Mouse (Mus musculus) heart, adult 2 months (tissue): Measurements from ENCODE around the gene Gm20388. TPM values are rescaled to one million over a fixed set of nuclear protein-coding genes. Genes with fewer than 3 reads are reported as not detected.
A peak's percentile ranks its signal among the peaks of the same experiment; 100 is the strongest.

Experiments
- DNase-seq, 2 experiments: peaks; one replicate each; pipeline ENCODE4 v3.0.0; 2021
- H3K27ac ChIP-seq: fragments of 200-600 bp; 2 replicates; pipeline ENCODE4 v1.8.1; 2022
- H3K27me3 ChIP-seq: fragments of 200-500 bp; 2 replicates; pipeline ENCODE4 v1.6.1; 2012; ENCODE audit warnings: mild to moderate bottlenecking, low read length, inconsistent platforms, mixed read lengths; ENCODE audit not compliant: control insufficient read depth, insufficient read depth
- H3K36me3 ChIP-seq: fragments of 200-500 bp; 2 replicates; pipeline ENCODE4 v1.6.1; 2012; ENCODE audit warnings: low read length, inconsistent platforms; ENCODE audit not compliant: control insufficient read depth, insufficient read depth
- H3K4me1 ChIP-seq: fragments of 200-500 bp; 2 replicates; pipeline ENCODE4 v1.6.1; 2011; ENCODE audit warnings: low read length; ENCODE audit not compliant: control insufficient read depth, insufficient read depth
- H3K4me3 ChIP-seq: fragments of 200-600 bp; 2 replicates; pipeline ENCODE4 v1.8.1; 2022
- H3K79me2 ChIP-seq: fragments of 200-500 bp; replicated peaks from 2 replicates; pipeline ENCODE4 v1.6.1; 2012; ENCODE audit warnings: mild to moderate bottlenecking, inconsistent platforms, low read length, moderate library complexity, mixed read lengths; ENCODE audit not compliant: control insufficient read depth, insufficient read depth
- H3K9ac ChIP-seq: fragments of 200-500 bp; 2 replicates; pipeline ENCODE4 v1.6.1; 2012; ENCODE audit warnings: low read depth, mild to moderate bottlenecking, control low read depth, inconsistent platforms, low read length, mixed read lengths
- CTCF ChIP-seq: fragments of 200-600 bp; IDR thresholded peaks from 2 replicates; pipeline ENCODE4 v1.8.1; 2022; ENCODE audit warnings: antibody characterized with exemption, mild to moderate bottlenecking, moderate library complexity
- EP300 ChIP-seq: fragments of 200-500 bp; IDR thresholded peaks from 2 replicates; pipeline ENCODE4 v1.6.1; 2011; ENCODE audit warnings: low read depth, low read length, control low read depth; ENCODE audit not compliant: insufficient read depth
- POLR2A ChIP-seq: fragments of 200-500 bp; IDR thresholded peaks from 2 replicates; pipeline ENCODE4 v1.6.1; 2011; ENCODE audit warnings: mild to moderate bottlenecking, low read depth, low read length, control low read depth; ENCODE audit not compliant: insufficient read depth
- WGBS: fragments of 180-500 bp; shearing (Covaris S2); methylation state at CpG from one replicate; pipeline ENCODE4 v1.1.7; 2018; 5-methylcytosine and 5-hydroxymethylcytosine counted together
- intact Hi-C: fragments of 180-260 bp; cut with DNase I; formaldehyde crosslinking; loops from one replicate; pipeline ENCODE4 v1.15.1; 2025
- polyA plus RNA-seq: library from polyadenylated mRNA; depleted of rRNA; stranded (reverse); fragments of >200 nt; gene quantifications from 2 replicates; pipeline ENCODE4 v1.2.3, GENCODE M21; 2012
- total RNA-seq, 2 experiments: library from RNA; stranded (reverse); gene quantifications; 2 replicates each; pipeline ENCODE4 v1.2.3; 2021

Gene Gm20388
- total and polyA plus RNA-seq, 3 experiments, result 1.8 to 32.3 TPM; not detected in 1

- H3K36me3 ChIP-seq, result no peaks in the 10 kb centered on the region
- no peak for DNase-seq
- 65% methylated on average over 1 of the region's 1 CpGs for WGBS
- H3K79me2 ChIP-seq, result peaks cover 2% of the 10 kb centered on the region; the same call in 1 of the 2 replicates
- peaks cover 15% of the 10 kb centered on the region for H3K4me1 ChIP-seq
- H3K27ac ChIP-seq, result no peak overlapping the region
- no peak for TF ChIP-seq EP300
- TF ChIP-seq POLR2A, result no peak
- no peak for TF ChIP-seq CTCF
- H3K27me3 ChIP-seq, result no peaks in the 10 kb centered on the region
- intact Hi-C loops, result no loop called here
- no peak overlapping the region for H3K4me3 ChIP-seq
- H3K9ac ChIP-seq, result no peak overlapping the region
Measured at GRCm38 (mm10) chr8:120525135-120525534, 614.5 kb downstream of the Gm20388 start.

GRCm38 (mm10) chr8:120525832-120526231, 615.2 kb downstream of the Gm20388 start:
- Histone ChIP-seq H3K4me3 (no peak overlapping the region), H3K79me2 (peaks cover 2% of the 10 kb centered on the region; the same call in 1 of the 2 replicates), H3K36me3 (no peaks in the 10 kb centered on the region), H3K27me3 (no peaks in the 10 kb centered on the region), H3K27ac (no peak overlapping the region), H3K9ac (peak overlapping the region; percentile 26), H3K4me1 (peaks cover 11% of the 10 kb centered on the region)
- WGBS, result 40% methylated on average over 6 of the region's 6 CpGs
- DNase-seq, result peak in 1 of 2 experiments; percentile 74
- no peak; the same call in 1 of the 2 replicates for TF ChIP-seq EP300
- TF ChIP-seq CTCF, result no peak
- TF ChIP-seq POLR2A, result no peak
- intact Hi-C loops, result no loop called here

- Histone ChIP-seq H3K9ac (no peak overlapping the region), H3K36me3 (no peaks in the 10 kb centered on the region), H3K27ac (no peak overlapping the region), H3K4me1 (peaks cover 11% of the 10 kb centered on the region), H3K79me2 (peaks cover 2% of the 10 kb centered on the region; the same call in 1 of the 2 replicates), H3K4me3 (no peak overlapping the region), H3K27me3 (no peaks in the 10 kb centered on the region)
- TF ChIP-seq POLR2A, result no peak
- TF ChIP-seq EP300, result no peak
- no peak for TF ChIP-seq CTCF
- no peak for DNase-seq
- intact Hi-C loops, result no loop called here
- 37% methylated on average over 4 of the region's 4 CpGs for WGBS
Measured at GRCm38 (mm10) chr8:120526577-120526976, 615.9 kb downstream of the Gm20388 start.

GRCm38 (mm10) chr8:120528332-120528731, 617.7 kb downstream of the Gm20388 start:
- Histone ChIP-seq H3K79me2 (peaks cover 2% of the 10 kb centered on the region; the same call in 1 of the 2 replicates), H3K27ac (no peak overlapping the region), H3K36me3 (no peaks in the 10 kb centered on the region), H3K9ac (no peak overlapping the region), H3K4me1 (peaks cover 14% of the 10 kb centered on the region), H3K4me3 (no peak overlapping the region), H3K27me3 (no peaks in the 10 kb centered on the region)
- 67% methylated on average over 3 of the region's 3 CpGs for WGBS
- no peak for TF ChIP-seq CTCF
- TF ChIP-seq EP300, result no peak
- TF ChIP-seq POLR2A, result no peak
- DNase-seq, result no peak
- intact Hi-C loops, result no loop called here

GRCm38 (mm10) chr8:120529226-120529625, 618.6 kb downstream of the Gm20388 start:
- DNase-seq, result no peak
- H3K9ac ChIP-seq, result no peak overlapping the region
- no peak overlapping the region for H3K4me3 ChIP-seq
- H3K27me3 ChIP-seq, result no peaks in the 10 kb centered on the region
- no peaks in the 10 kb centered on the region for H3K36me3 ChIP-seq
- peaks cover under 1% of the 10 kb centered on the region; the same call in 1 of the 2 replicates for H3K79me2 ChIP-seq
- TF ChIP-seq CTCF (no peak), EP300 (no peak), POLR2A (no peak)
- 84% methylated on average over 7 of the region's 7 CpGs for WGBS
- H3K4me1 ChIP-seq, result peaks cover 14% of the 10 kb centered on the region
- intact Hi-C loops, result no loop called here
- H3K27ac ChIP-seq, result no peak overlapping the region

GRCm38 (mm10) chr8:120530954-120531656, 620.5 kb downstream of the Gm20388 start:
- peaks cover 9% of the 10 kb centered on the region for H3K4me1 ChIP-seq
- no peak for DNase-seq
- intact Hi-C loops, result no loop called here
- no peaks in the 10 kb centered on the region for H3K27me3 ChIP-seq
- 76% methylated on average over 16 of the region's 16 CpGs for WGBS
- no peaks in the 10 kb centered on the region; the same call in 1 of the 2 replicates for H3K79me2 ChIP-seq
- TF ChIP-seq EP300 (no peak), CTCF (no peak), POLR2A (no peak)
- H3K9ac ChIP-seq, result no peak overlapping the region
- H3K36me3 ChIP-seq, result no peaks in the 10 kb centered on the region
- peak overlapping the region; percentile 45; the same call in 1 of the 2 replicates for H3K27ac ChIP-seq
- no peak overlapping the region for H3K4me3 ChIP-seq
